Mouse (Mus musculus) MEL (cell line): ENCODE measurements at regions not wholly inside any gene's neighbourhood (a gene's known extent, or its start where the extent isn't known, plus 50 kb on each side); places are given as distances from the start of the nearest gene placed in this dataset.

Experiments
- DNase-seq: peaks from one replicate; pipeline ENCODE4 v3.0.0; 2011; ENCODE audit warnings: low read depth, low spot score
- H3K27ac ChIP-seq: 2 replicates; pipeline ENCODE4 v1.5.1; 2012; ENCODE audit warnings: low read depth, mild to moderate bottlenecking, control low read depth, low read length, moderate library complexity; ENCODE audit not compliant: control insufficient read depth
- H3K27me3 ChIP-seq, 2 experiments: fragments of 150-350 bp in 1 of 2; sonication (generic) in 1 of 2; 2 replicates each; pipeline ENCODE4 v1.6.1; 2012; ENCODE audit warnings: low read length in 2 of 2, mild to moderate bottlenecking in 2 of 2, improper control_type of control experiment in 1 of 2, moderate library complexity in 1 of 2; ENCODE audit not compliant: insufficient read depth in 2 of 2, control insufficient read depth in 1 of 2
- H3K36me3 ChIP-seq, 2 experiments: 2 replicates each; pipeline ENCODE4 v1.6.1; 2012 to 2014; ENCODE audit warnings: low read length in 2 of 2, improper control_type of control experiment in 1 of 2, inconsistent platforms in 1 of 2, mild to moderate bottlenecking in 1 of 2; ENCODE audit not compliant: insufficient read depth in 2 of 2, control insufficient read depth in 1 of 2
- H3K4me1 ChIP-seq, 2 experiments: fragments of 150-350 bp in 1 of 2; sonication (generic) in 1 of 2; 2 replicates each; pipeline ENCODE4 v1.6.1; 2012; ENCODE audit warnings: low read length in 2 of 2, improper control_type of control experiment in 1 of 2, mild to moderate bottlenecking in 1 of 2; ENCODE audit not compliant: insufficient read depth in 2 of 2, control insufficient read depth in 1 of 2
- H3K4me3 ChIP-seq, 2 experiments: fragments of 150-350 bp in 1 of 2; sonication (generic) in 1 of 2; 2 replicates each; pipeline ENCODE4 v1.5.1; 2012; ENCODE audit warnings: low read depth in 2 of 2, low read length in 2 of 2, mild to moderate bottlenecking in 2 of 2, moderate library complexity in 2 of 2, control low read depth in 1 of 2, improper control_type of control experiment in 1 of 2; ENCODE audit not compliant: control insufficient read depth in 1 of 2, insufficient read depth in 1 of 2
- H3K79me2 ChIP-seq: 2 replicates; pipeline ENCODE4 v1.6.1; 2012; ENCODE audit warnings: mild to moderate bottlenecking, low read length, moderate library complexity; ENCODE audit not compliant: control insufficient read depth, poor library complexity, insufficient read depth
- H3K9ac ChIP-seq: 2 replicates; pipeline ENCODE4 v1.6.1; 2012; ENCODE audit warnings: low read depth, mild to moderate bottlenecking, control low read depth, low read length, moderate library complexity; ENCODE audit not compliant: control insufficient read depth, poor library complexity, severe bottlenecking
- H3K9me3 ChIP-seq: fragments of 150-350 bp; sonication (generic); replicated peaks from 2 replicates; pipeline ENCODE4 v1.6.1; 2012; ENCODE audit warnings: mild to moderate bottlenecking, low read length, improper control_type of control experiment, moderate library complexity; ENCODE audit not compliant: insufficient read depth
- BHLHE40 ChIP-seq: IDR thresholded peaks from 2 replicates; pipeline ENCODE4 v1.6.1; 2012; ENCODE audit warnings: low read depth, mild to moderate bottlenecking, inconsistent platforms, low read length, improper control_type of control experiment, borderline replicate concordance
- CHD1 ChIP-seq: IDR thresholded peaks from 2 replicates; pipeline ENCODE4 v1.6.1; 2012; ENCODE audit warnings: low read depth, mild to moderate bottlenecking, inconsistent platforms, low read length, improper control_type of control experiment
- CHD2 ChIP-seq: IDR thresholded peaks from 2 replicates; pipeline ENCODE4 v1.6.1; 2011; ENCODE audit warnings: low read length, improper control_type of control experiment
- CTCF ChIP-seq, 3 experiments: IDR thresholded peaks in 2 of 3; conservative IDR thresholded peaks in 1 of 3; 2 replicates each; pipeline ENCODE4 v1.5.1; 2011 to 2012; ENCODE audit warnings: low read length in 3 of 3, low read depth in 2 of 3, mild to moderate bottlenecking in 2 of 3, improper control_type of control experiment in 1 of 3, inconsistent platforms in 1 of 3, mixed read lengths in 1 of 3, moderate library complexity in 1 of 3; ENCODE audit not compliant: control insufficient read depth in 1 of 3, insufficient read depth in 1 of 3, poor library complexity in 1 of 3, severe bottlenecking in 1 of 3
- E2F4 ChIP-seq: IDR thresholded peaks from 2 replicates; pipeline ENCODE4 v1.6.1; 2011; ENCODE audit warnings: low read depth, low read length, improper control_type of control experiment, borderline replicate concordance
- ELF1 ChIP-seq: IDR thresholded peaks from 2 replicates; pipeline ENCODE4 v1.6.1; 2014; ENCODE audit warnings: low read depth, mild to moderate bottlenecking, inconsistent platforms, low read length, improper control_type of control experiment, moderate library complexity
- EP300 ChIP-seq, 2 experiments: IDR thresholded peaks; 2 replicates each; pipeline ENCODE4 v1.6.1; 2011; ENCODE audit warnings: improper control_type of control experiment in 2 of 2, low read length in 2 of 2, low read depth in 1 of 2, mild to moderate bottlenecking in 1 of 2
- ETS1 ChIP-seq: IDR thresholded peaks from 2 replicates; pipeline ENCODE4 v1.6.1; 2012; ENCODE audit warnings: low read depth, mild to moderate bottlenecking, inconsistent platforms, low read length, improper control_type of control experiment, moderate library complexity
- GABPA ChIP-seq: IDR thresholded peaks from 2 replicates; pipeline ENCODE4 v1.6.1; 2012; ENCODE audit warnings: low read depth, mild to moderate bottlenecking, inconsistent platforms, low read length, improper control_type of control experiment, moderate library complexity
- GATA1 ChIP-seq: IDR thresholded peaks from 2 replicates; pipeline ENCODE4 v1.6.1; 2011; ENCODE audit warnings: low read depth, low read length, improper control_type of control experiment
- HCFC1 ChIP-seq: IDR thresholded peaks from 2 replicates; pipeline ENCODE4 v1.6.1; 2012; ENCODE audit warnings: low read depth, mild to moderate bottlenecking, inconsistent platforms, low read length, improper control_type of control experiment, moderate library complexity
- JUND ChIP-seq: IDR thresholded peaks from 2 replicates; pipeline ENCODE4 v1.6.1; 2011; ENCODE audit warnings: low read depth, mild to moderate bottlenecking, improper control_type of control experiment, low read length
- KAT2A ChIP-seq: conservative IDR thresholded peaks from 2 replicates; pipeline ENCODE4 v1.6.1; 2012; ENCODE audit warnings: low read depth, low read length, improper control_type of control experiment, inconsistent platforms
- MAFK ChIP-seq: IDR thresholded peaks from 2 replicates; pipeline ENCODE4 v1.6.1; 2011; ENCODE audit warnings: low read depth, mild to moderate bottlenecking, low read length, improper control_type of control experiment, borderline replicate concordance
- MAX ChIP-seq: IDR thresholded peaks from 2 replicates; pipeline ENCODE4 v1.6.1; 2011; ENCODE audit warnings: low read length, improper control_type of control experiment
- MAZ ChIP-seq: IDR thresholded peaks from 2 replicates; pipeline ENCODE4 v1.6.1; 2012; ENCODE audit warnings: low read depth, mild to moderate bottlenecking, inconsistent platforms, low read length, improper control_type of control experiment
- MEF2A ChIP-seq: IDR thresholded peaks from 2 replicates; pipeline ENCODE4 v1.6.1; 2014; ENCODE audit warnings: low read depth, mild to moderate bottlenecking, inconsistent platforms, low read length, improper control_type of control experiment; ENCODE audit not compliant: poor library complexity, insufficient replicate concordance, severe bottlenecking; ENCODE audit errors: extremely low read depth
- MYB ChIP-seq: IDR thresholded peaks from 2 replicates; pipeline ENCODE4 v1.6.1; 2011; ENCODE audit warnings: mild to moderate bottlenecking, low read depth, low read length, improper control_type of control experiment
- MYC ChIP-seq: IDR thresholded peaks from 2 replicates; pipeline ENCODE4 v1.6.1; 2011; ENCODE audit warnings: low read depth, mild to moderate bottlenecking, low read length, improper control_type of control experiment, moderate library complexity
- NELFE ChIP-seq: IDR thresholded peaks from 2 replicates; pipeline ENCODE4 v1.6.1; 2011; ENCODE audit warnings: low read depth, low read length, improper control_type of control experiment
- NRF1 ChIP-seq: IDR thresholded peaks from 2 replicates; pipeline ENCODE4 v1.6.1; 2014; ENCODE audit warnings: low read depth, mild to moderate bottlenecking, inconsistent platforms, low read length, improper control_type of control experiment, moderate library complexity; ENCODE audit not compliant: poor library complexity, insufficient read depth, severe bottlenecking
- POLR2AphosphoS2 ChIP-seq: IDR thresholded peaks from 2 replicates; pipeline ENCODE4 v1.6.1; 2011; ENCODE audit warnings: low read length, improper control_type of control experiment
- POLR2AphosphoS5 ChIP-seq: IDR thresholded peaks from 2 replicates; pipeline ENCODE4 v1.6.1; 2012; ENCODE audit warnings: low read depth, borderline replicate concordance, mild to moderate bottlenecking, inconsistent platforms, low read length, moderate library complexity, mixed read lengths
- RAD21 ChIP-seq: IDR thresholded peaks from 2 replicates; pipeline ENCODE4 v1.6.1; 2011; ENCODE audit warnings: mild to moderate bottlenecking, low read depth, low read length, improper control_type of control experiment
- RCOR1 ChIP-seq: IDR thresholded peaks from 2 replicates; pipeline ENCODE4 v1.6.1; 2012; ENCODE audit warnings: low read depth, mild to moderate bottlenecking, inconsistent platforms, low read length, improper control_type of control experiment
- SIN3A ChIP-seq: IDR thresholded peaks from 2 replicates; pipeline ENCODE4 v1.6.1; 2012; ENCODE audit warnings: low read length, improper control_type of control experiment, inconsistent platforms
- SMC3 ChIP-seq: IDR thresholded peaks from 2 replicates; pipeline ENCODE4 v1.6.1; 2011; ENCODE audit warnings: low read depth, low read length, improper control_type of control experiment
- TAL1 ChIP-seq: IDR thresholded peaks from 2 replicates; pipeline ENCODE4 v1.6.1; 2012; ENCODE audit warnings: mild to moderate bottlenecking, inconsistent platforms, low read length, moderate library complexity, mixed read lengths
- TBP ChIP-seq: IDR thresholded peaks from 2 replicates; pipeline ENCODE4 v1.8.0; 2011; ENCODE audit warnings: low read depth, low read length, improper control_type of control experiment
- TCF12 ChIP-seq: IDR thresholded peaks from 2 replicates; pipeline ENCODE4 v1.6.1; 2014; ENCODE audit warnings: low read depth, mild to moderate bottlenecking, inconsistent platforms, low read length, improper control_type of control experiment, moderate library complexity
- UBTF ChIP-seq: IDR thresholded peaks from 2 replicates; pipeline ENCODE4 v1.6.1; 2012; ENCODE audit warnings: low read depth, mild to moderate bottlenecking, inconsistent platforms, low read length, improper control_type of control experiment, moderate library complexity, borderline replicate concordance; ENCODE audit not compliant: insufficient read depth
- USF2 ChIP-seq, 2 experiments: IDR thresholded peaks; 2 replicates each; pipeline ENCODE4 v1.6.1; 2011 to 2012; ENCODE audit warnings: improper control_type of control experiment in 2 of 2, low read length in 2 of 2, borderline replicate concordance in 1 of 2, inconsistent platforms in 1 of 2, low read depth in 1 of 2, mild to moderate bottlenecking in 1 of 2; ENCODE audit not compliant: insufficient read depth in 1 of 2
- ZC3H11A ChIP-seq: IDR thresholded peaks from 2 replicates; pipeline ENCODE4 v1.6.1; 2012; ENCODE audit warnings: low read depth, mild to moderate bottlenecking, inconsistent platforms, low read length, improper control_type of control experiment
- ZKSCAN1 ChIP-seq: IDR thresholded peaks from 2 replicates; pipeline ENCODE4 v1.6.1; 2012; ENCODE audit warnings: low read depth, mild to moderate bottlenecking, inconsistent platforms, low read length, improper control_type of control experiment, moderate library complexity
- ZMIZ1 ChIP-seq: IDR thresholded peaks from 2 replicates; pipeline ENCODE4 v1.6.1; 2012; ENCODE audit warnings: low read depth, mild to moderate bottlenecking, inconsistent platforms, low read length, improper control_type of control experiment, moderate library complexity
- ZNF384 ChIP-seq: IDR thresholded peaks from 2 replicates; pipeline ENCODE4 v1.6.1; 2012; ENCODE audit warnings: low read depth, mild to moderate bottlenecking, inconsistent platforms, low read length, improper control_type of control experiment

GRCm38 (mm10) chr16:52980995-52981394 is 527.1 kb upstream of the Alcam start:
- peaks cover 0 to 8% of the 10 kb centered on the region in 2 experiments; a peak in 2 of 4 replicates for H3K36me3 ChIP-seq
- no peaks in the 10 kb centered on the region for H3K79me2 ChIP-seq
- no peak overlapping the region for H3K9ac ChIP-seq
- H3K4me1 ChIP-seq, result no peaks in the 10 kb centered on the region; a peak in 1 of 4 replicates
- no peak overlapping the region; the same call in 1 of the 2 replicates for H3K27ac ChIP-seq
- peak; percentile 38 for DNase-seq
- TF ChIP-seq KAT2A, result no peak
- TF ChIP-seq MAFK, result no peak
- TF ChIP-seq ZC3H11A, result no peak
- TF ChIP-seq EP300 (IDR thresholded peaks at IDR 0.05; ENCODE audit: low read depth in 1 of 2, low read length in 2 of 2), result peak; percentile 61 to 89; a peak in 3 of 4 replicates
- no peak for TF ChIP-seq ZMIZ1
- TF ChIP-seq CHD1, result no peak
- TF ChIP-seq MYC, result no peak
- no peak for TF ChIP-seq GABPA
- TF ChIP-seq MAZ, result no peak
- no peak for TF ChIP-seq USF2 (IDR thresholded peaks at IDR 0.05; ENCODE audit: borderline replicate concordance in 1 of 2, insufficient read depth in 1 of 2, low read depth in 1 of 2, low read length in 2 of 2)
- no peak for TF ChIP-seq NELFE
- peak; percentile 85 for TF ChIP-seq ZNF384
- no peak for TF ChIP-seq POLR2AphosphoS2
- no peak for TF ChIP-seq ZKSCAN1
- no peak for TF ChIP-seq HCFC1
- TF ChIP-seq POLR2AphosphoS5, result no peak
- no peak for TF ChIP-seq CTCF (IDR thresholded peaks at IDR 0.05 in 2 of 3, conservative IDR thresholded peaks at IDR 0.05 in 1 of 3; ENCODE audit: control insufficient read depth in 1 of 3, insufficient read depth in 1 of 3, low read depth in 2 of 3, low read length in 3 of 3, poor library complexity in 1 of 3, severe bottlenecking in 1 of 3)
- no peak for TF ChIP-seq RAD21
- no peak for TF ChIP-seq GATA1
- TF ChIP-seq E2F4, result no peak
- peak; percentile 81 for TF ChIP-seq RCOR1
- no peak for TF ChIP-seq NRF1
- 0 out of 2 replicates have a peak, but pooled peaks have one; percentile 12 for TF ChIP-seq BHLHE40
- no peak for TF ChIP-seq MAX
- TF ChIP-seq TCF12, result peak; percentile 94
- no peak for TF ChIP-seq TBP
- TF ChIP-seq TAL1, result peak; percentile 51
- peak; percentile 55; the same call in 1 of the 2 replicates for TF ChIP-seq ELF1
- no peak for TF ChIP-seq UBTF
- no peak for TF ChIP-seq SMC3
- peak; percentile 49; the same call in 1 of the 2 replicates for TF ChIP-seq ETS1
- TF ChIP-seq MYB, result no peak
- no peak for TF ChIP-seq MEF2A
- TF ChIP-seq JUND, result no peak
- no peak for TF ChIP-seq SIN3A
- TF ChIP-seq CHD2, result no peak
- H3K4me3 ChIP-seq, result no peak overlapping the region
- no peaks in the 10 kb centered on the region for H3K27me3 ChIP-seq
- no peaks in the 10 kb centered on the region for H3K9me3 ChIP-seq
